Mouse (Mus musculus) cerebellum, adult (tissue): ENCODE results near the gene Ppa1.
"Not testable (repeated sequence)": the region's sequence is repeated elsewhere in the genome, so short reads cannot be mapped to it uniquely, and the experiment has no call there.

Experiments
- ATAC-seq: cut with Nextera tagmentation; 2 replicates; pipeline ENCODE4 v1.9.2; 2017; ENCODE audit warnings: mild to moderate bottlenecking, moderate library complexity, mixed read lengths; ENCODE audit not compliant: insufficient number of reproducible peaks, low FRiP score, low TSS enrichment

The Ppa1 gene

GRCm38 (mm10) chr10:61647790-61648736 is at the start of gene Ppa1:
Gene Ppa1 (plus strand): TSS chr10:61648552.
- peak; percentile 97 for ATAC-seq

GRCm38 (mm10) chr10:61599556-61600114 is 48.7 kb upstream of the Ppa1 start:
- ATAC-seq: no peak

GRCm38 (mm10) chr10:61602283-61603033 is 45.9 kb upstream of the Ppa1 start:
- ATAC-seq: no peak

GRCm38 (mm10) chr10:61604376-61605065 is 43.8 kb upstream of the Ppa1 start:
- ATAC-seq: no peak

GRCm38 (mm10) chr10:61605381-61605780 is 43.0 kb upstream of the Ppa1 start:
- not testable (repeated sequence) for ATAC-seq

GRCm38 (mm10) chr10:61605851-61606250 is 42.5 kb upstream of the Ppa1 start:
- ATAC-seq: no peak

- ATAC-seq: no peak
These were observed 40.1 kb upstream of the Ppa1 start for GRCm38 (mm10) chr10:61608233-61608632.

- no peak for ATAC-seq
These were observed 37.6 kb upstream of the Ppa1 start for GRCm38 (mm10) chr10:61610650-61611235.

- no peak for ATAC-seq
These were observed 34.0 kb upstream of the Ppa1 start for GRCm38 (mm10) chr10:61614311-61614710.

GRCm38 (mm10) chr10:61618528-61618927 is 29.8 kb upstream of the Ppa1 start:
- ATAC-seq: no peak

GRCm38 (mm10) chr10:61621681-61622080 is 26.7 kb upstream of the Ppa1 start:
- no peak for ATAC-seq

GRCm38 (mm10) chr10:61623874-61624273 is 24.5 kb upstream of the Ppa1 start:
- not testable (repeated sequence) for ATAC-seq

GRCm38 (mm10) chr10:61624771-61625170 is 23.6 kb upstream of the Ppa1 start:
- no peak for ATAC-seq

- ATAC-seq: peak; percentile 57; the same call in 1 of the 2 replicates
These were observed 22.7 kb upstream of the Ppa1 start for GRCm38 (mm10) chr10:61625381-61626257.

GRCm38 (mm10) chr10:61626551-61626950 is 21.8 kb upstream of the Ppa1 start:
- ATAC-seq: no peak

GRCm38 (mm10) chr10:61627195-61627937 is 21.0 kb upstream of the Ppa1 start:
- no peak for ATAC-seq

GRCm38 (mm10) chr10:61627938-61628250 is 20.5 kb upstream of the Ppa1 start:
- no peak for ATAC-seq

GRCm38 (mm10) chr10:61632445-61632844 is 15.9 kb upstream of the Ppa1 start:
- ATAC-seq: no peak
